Mouse (Mus musculus): Measurements from ENCODE around the gene Ttc22.

Ttc22 gene

GRCm38 (mm10) chr4:106622030-106622493 lies at the start of gene Ttc22:
TSS of gene Ttc22 (plus strand) at chr4:106622432.
- DNase-seq (ENCODE audit: low spot score) = no peak

- DNase-seq (ENCODE audit: low spot score) = no peak
Observed at GRCm38 (mm10) chr4:106575022-106575421, 47.2 kb upstream of the Ttc22 start.

- DNase-seq (ENCODE audit: low spot score) = no peak
Observed at GRCm38 (mm10) chr4:106577511-106577910, 44.7 kb upstream of the Ttc22 start.

DNA sequence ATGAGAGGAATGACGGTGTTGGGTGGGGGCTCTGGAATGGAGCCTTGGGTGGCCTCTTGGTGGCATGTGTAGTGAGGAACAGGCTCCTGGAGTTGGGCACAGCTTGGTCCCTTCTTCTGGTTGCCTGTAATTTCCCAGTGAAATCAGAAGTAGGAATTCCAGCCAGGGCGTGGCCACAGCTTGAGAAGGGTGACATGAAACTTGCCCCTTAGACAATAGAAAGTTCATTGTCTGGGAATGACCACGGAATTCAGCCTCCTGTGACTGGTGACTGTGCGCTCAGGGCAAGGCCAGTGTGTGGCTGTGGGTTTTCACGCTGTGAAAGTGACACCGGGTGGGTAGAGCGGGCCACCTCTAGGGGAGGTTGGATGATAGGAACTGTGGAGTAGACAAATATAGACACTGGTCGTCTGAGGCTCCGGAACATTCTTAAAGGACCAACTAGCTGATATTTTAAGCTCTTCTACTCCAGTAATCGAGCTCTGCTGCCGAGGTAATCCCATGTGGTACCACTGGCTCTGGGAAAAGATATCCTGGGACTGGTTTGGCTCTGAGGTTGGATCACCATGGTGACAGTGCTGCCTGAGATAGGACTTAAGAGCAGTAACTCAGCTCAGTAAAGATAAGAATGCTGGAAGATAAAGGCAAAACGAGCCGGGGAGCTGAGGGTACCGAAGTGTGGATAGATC lies 40.9 kb upstream of the Ttc22 start:
- DNase-seq (ENCODE audit: low spot score) = no peak

GRCm38 (mm10) chr4:106581865-106582204 lies 40.4 kb upstream of the Ttc22 start:
- no peak for DNase-seq (ENCODE audit: low spot score)

- no peak for DNase-seq (ENCODE audit: low spot score)
Observed at GRCm38 (mm10) chr4:106582428-106583153, 39.6 kb upstream of the Ttc22 start.

DNA sequence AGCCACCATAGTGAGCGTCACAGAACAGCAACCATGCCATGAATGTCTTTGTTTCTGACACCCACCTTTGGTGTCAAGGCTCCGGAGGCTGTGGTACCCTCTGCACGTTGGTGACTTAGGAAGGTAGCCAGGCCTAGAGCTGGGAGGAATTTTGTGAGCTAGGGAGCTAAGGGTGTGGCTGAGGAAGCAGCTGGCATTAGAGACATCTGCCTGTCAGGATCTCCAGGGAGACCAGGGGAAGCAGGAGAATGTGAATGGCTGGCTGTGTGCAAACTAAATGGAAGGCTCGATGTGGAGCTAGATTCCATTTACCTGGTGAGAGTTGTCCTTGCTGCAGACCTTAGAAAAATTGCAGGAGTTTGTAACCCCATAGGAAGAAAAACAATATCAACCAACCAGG lies 37.6 kb upstream of the Ttc22 start:
- DNase-seq (ENCODE audit: low spot score) = no peak

DNA sequence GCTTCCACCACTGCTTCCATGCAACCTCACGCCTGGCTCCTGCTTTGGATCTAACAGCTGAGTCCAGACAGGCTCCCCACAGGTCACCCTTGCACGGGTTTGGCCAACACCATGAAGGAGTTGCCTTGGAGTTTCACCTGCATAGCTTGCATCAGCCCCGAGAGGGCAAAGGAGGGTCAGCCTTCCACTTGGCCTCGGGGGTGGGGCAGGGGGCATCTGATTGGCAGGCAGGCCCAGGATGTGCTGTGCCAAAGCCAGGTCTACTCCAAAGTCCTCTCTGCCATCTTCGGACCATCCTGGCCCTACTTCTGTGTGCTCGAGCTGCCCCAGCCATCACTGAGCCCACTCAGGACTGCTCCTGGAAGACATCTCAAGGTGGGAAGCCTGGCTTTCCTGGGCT lies 35.2 kb upstream of the Ttc22 start:
- no peak for DNase-seq (ENCODE audit: low spot score)

DNA sequence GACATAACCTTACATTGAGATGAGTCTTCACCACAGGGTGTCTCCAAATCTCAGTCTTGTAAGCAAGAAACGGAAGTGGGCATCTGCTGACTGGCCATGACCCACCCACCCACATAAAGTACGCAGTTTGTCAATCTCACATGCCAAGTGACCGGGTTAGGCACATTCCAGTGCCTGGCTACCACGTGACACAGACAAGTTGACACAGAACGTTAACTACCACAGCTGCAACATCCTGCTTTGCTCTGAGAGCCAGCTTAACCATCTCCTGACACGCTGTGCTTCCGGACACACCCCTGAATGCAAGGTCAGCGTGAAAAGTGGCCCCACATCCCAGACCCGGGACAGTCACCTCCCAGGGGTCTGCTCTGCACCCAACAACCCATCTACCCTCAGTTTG lies 32.1 kb upstream of the Ttc22 start:
- no peak for DNase-seq (ENCODE audit: low spot score)

DNA sequence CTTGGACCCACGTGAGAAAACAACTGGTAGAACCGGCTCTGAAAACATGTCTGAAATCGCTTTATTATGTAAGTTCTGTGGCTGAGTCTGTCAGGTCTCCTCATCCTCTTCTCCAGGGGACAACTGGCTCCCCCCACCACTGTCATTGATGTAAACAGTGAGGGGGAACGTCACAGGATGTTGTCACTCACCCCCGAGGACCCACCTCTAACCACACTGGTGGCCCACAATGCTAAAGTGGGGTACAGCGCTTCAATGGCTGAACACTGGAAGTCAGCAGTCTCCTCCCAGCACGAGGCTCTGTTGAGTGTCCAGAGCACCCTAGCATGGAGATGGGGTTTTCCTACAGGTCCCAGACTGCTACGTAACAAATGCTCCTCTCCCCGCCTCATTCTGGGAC lies 31.4 kb upstream of the Ttc22 start:
- no peak for DNase-seq (ENCODE audit: low spot score)

DNA sequence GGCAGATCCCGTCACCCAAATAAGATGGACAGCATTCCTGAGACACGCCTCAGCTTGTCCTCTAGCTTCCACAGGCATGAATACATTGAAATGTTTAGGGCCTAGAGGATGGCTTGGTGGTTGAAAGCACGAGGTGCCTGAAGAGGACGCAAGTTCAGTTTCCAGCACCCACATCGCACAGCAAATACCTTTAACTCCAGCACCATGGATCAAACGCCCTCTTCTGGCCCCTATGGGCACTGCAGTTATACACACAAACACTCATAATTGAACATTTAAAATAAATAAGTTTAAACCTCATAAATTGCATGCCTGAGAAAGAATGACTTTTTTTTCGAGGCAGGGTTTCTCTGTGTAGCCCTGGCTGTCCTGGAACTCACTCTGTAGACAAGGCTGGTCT lies 28.6 kb upstream of the Ttc22 start:
- no peak for DNase-seq (ENCODE audit: low spot score)

- no peak for DNase-seq (ENCODE audit: low spot score)
Observed at GRCm38 (mm10) chr4:106596200-106596599, 26.0 kb upstream of the Ttc22 start.

DNA sequence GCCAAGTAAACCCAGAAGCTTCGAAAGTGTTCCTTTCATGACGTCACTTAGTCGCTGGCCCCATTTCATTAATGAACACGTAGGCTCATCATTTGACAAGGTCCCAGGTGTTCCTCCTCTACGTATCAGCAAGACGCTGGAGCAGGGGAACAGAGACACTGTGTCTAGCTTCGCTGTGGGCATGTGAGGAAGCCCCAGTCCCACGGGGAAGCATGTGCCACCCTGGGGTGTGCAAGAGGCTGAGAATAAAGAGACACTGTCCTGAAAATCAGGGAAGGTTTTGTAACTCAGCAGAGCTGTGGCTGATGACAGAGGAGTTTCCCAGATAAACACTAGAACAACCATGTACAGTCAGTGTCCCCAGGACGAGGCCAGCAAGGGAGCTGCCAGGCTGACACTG lies 25.2 kb upstream of the Ttc22 start:
- DNase-seq (ENCODE audit: low spot score) = no peak

- DNase-seq (ENCODE audit: low spot score) = no peak
Observed at GRCm38 (mm10) chr4:106597741-106598140, 24.5 kb upstream of the Ttc22 start.

DNA sequence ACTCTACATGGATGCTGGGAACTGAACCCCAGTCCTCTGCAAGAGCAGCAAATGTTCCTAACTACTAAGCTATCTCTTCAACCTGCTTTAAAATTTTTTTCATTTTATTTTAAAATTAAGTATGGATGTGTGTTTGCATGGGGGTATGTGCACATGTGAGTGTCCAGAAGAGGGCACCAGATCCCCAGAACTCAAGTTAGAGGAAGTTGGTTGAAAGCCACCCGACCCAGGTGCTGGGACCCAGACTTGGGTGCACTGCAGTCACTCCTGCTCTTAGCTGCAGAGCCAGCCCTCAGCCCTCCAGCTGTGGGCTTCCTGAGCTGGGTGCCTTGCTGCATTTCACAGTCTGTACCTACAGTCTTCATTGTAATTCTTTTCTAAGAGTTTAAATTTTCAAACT lies 22.8 kb upstream of the Ttc22 start:
- no peak for DNase-seq (ENCODE audit: low spot score)

DNA sequence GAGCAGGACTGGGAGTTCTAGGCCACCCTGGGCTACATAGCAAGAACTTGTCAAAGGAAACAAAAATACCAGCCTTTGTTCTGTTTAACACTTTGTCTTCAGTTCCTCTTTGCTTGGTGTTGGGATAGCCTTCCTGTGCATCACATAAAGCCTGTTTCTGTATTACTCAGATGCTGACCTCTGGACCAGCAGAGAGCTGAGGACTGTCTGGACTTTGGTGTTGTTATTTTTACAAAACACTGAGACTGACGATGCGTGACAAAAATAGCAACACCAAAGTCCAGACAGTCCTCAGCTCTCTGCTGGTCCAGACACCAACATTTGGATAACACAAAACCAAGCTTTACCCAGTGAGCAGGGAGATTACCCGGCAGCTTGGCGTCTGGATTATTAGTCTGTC lies 21.5 kb upstream of the Ttc22 start:
- DNase-seq (ENCODE audit: low spot score) = no peak

- DNase-seq (ENCODE audit: low spot score) = no peak
Observed at GRCm38 (mm10) chr4:106606639-106607554, 15.3 kb upstream of the Ttc22 start.

- DNase-seq (ENCODE audit: low spot score) = no peak
Observed at GRCm38 (mm10) chr4:106607905-106608304, 14.3 kb upstream of the Ttc22 start.

- no peak for DNase-seq (ENCODE audit: low spot score)
Observed at GRCm38 (mm10) chr4:106613105-106613504, 9.1 kb upstream of the Ttc22 start.

DNA sequence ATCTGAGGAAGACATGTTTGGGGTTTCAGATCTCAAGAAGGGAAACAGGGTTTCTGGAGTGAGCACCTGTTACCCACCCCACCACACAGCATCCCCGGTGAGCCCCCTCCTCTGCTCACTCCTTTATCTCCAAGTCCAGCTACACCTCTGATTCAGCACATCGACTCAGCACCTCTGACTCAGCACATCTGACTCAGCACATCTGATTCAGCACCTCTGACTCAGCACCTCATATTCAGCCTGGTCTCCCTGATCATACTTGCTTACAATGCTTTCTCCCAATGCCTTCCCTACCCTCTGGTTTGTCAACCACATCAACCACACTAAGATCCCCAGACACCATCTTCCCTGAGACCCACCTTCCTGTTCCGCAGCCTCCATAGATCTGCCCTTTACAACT lies 8.7 kb upstream of the Ttc22 start:
- DNase-seq (ENCODE audit: low spot score) = no peak

DNA sequence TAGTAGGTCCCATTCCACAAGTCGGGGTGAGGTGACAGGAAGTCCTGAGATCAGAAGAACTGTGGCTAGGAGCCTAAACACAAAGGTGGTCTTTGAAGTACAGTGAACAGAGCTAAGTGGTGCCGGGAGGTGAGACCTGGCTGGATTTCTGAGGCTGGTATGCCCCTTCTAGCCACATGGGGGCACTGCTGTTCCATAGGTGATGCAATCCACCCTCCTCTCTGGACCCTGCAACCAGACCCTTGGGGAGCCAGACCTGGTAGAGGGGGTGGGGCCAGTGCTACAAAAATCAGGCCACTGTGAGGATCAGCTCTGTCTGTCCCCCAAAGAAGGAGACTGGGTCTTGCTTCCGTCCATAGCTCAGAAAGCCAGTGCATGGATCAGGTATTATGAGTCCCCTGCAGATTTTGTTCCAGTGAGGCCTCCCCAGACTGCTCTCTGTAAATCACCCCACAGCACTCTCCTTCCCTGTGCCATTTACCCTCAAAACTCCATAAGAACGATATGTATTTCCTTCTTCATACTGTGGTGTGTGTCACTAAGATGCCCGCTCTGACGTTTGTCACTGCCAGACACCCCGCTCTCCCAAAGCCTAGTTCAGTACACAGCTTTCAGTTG lies 7.9 kb upstream of the Ttc22 start:
- peak; percentile 84 for DNase-seq (ENCODE audit: low spot score)

DNA sequence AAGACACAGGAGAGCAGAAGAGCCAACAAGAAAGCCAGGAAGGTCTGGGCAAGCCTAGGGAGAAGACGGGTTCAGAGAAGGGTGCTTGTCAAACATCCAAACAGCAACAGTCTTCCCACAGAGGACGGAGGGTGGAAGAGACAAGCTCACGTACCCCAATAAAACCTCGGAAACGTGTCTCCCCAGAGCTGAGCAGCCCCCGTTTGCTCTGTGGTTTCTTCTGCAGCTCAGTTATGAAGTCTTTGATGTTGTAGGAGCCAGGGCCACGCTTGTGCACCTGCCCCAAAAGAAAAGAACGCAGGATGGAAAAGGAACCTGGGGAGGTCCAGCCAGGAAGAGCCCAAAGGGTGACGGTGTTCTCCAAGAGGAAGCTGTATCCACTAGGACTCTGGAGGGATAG lies 7.4 kb upstream of the Ttc22 start:
- no peak for DNase-seq (ENCODE audit: low spot score)
